Mouse (Mus musculus): ENCODE measurements around the gene Gm10961.

DNA sequence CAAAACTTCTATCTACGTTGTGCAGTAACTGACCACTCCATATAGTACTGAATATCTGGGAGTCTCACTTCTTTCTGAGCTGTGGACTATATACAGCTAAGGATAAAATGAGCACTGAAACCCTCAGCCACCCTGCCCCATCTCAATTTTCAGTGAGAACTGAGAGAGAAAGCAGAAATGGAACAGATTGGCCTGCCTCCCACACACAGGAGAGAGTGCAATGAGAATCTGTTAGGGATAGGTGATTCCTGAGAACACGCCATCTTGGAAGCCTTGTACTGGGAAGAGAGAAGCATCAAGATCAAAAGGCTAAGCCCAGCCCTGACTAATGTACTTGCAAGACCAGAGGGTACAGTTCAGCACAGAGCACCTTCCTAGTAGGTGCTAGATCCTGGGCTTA, 2.6 kb upstream of the Gm10961 start:
- TF ChIP-seq POLR2A (IDR thresholded peaks at IDR 0.05; ENCODE audit: low read depth, low read length) (no peak), CTCF (conservative IDR thresholded peaks at IDR 0.05; ENCODE audit: insufficient read depth, insufficient read length, low read depth, low read length) (no peak)

Data from kidney, adult 2 months (tissue).